Mouse (Mus musculus) lung, adult 2 months (tissue): ENCODE results near the gene Slc43a2.

Source experiments
- CTCF ChIP-seq: fragments of 200-500 bp; IDR thresholded peaks from 2 replicates; pipeline ENCODE4 v1.5.1; 2011; ENCODE audit warnings: mild to moderate bottlenecking, low read length, control low read depth; ENCODE audit not compliant: insufficient read depth
- POLR2A ChIP-seq: fragments of 200-500 bp; IDR thresholded peaks from 2 replicates; pipeline ENCODE4 v1.6.1; 2011; ENCODE audit warnings: low read depth, mild to moderate bottlenecking, control low read depth, low read length, borderline replicate concordance; ENCODE audit errors: extremely low read depth

DNA sequence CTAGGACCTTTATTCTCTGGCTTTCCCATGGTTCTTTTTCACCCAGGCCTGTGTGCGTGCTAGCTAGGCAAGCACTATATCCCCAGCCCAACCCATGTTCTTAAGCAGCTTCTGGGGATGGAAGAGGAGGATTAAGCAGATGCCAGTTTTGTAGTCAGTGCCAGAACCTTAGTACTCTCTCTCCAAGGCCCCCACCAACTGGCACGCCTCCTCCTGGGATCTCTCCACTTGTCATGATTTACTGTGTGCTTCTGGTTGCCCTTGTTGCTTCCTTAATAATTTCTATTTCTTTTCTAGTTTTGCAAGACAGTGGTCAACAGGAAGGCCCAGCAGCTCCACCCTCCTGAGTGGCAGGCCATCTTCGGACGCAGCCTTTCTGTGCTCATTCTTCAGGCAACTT, 94.3 kb downstream of the Slc43a2 start:
- TF ChIP-seq POLR2A (no peak), CTCF (no peak)
